Mouse (Mus musculus): ENCODE results near the gene Hpcal1.
"Not testable (repeated sequence)": the region's sequence is repeated elsewhere in the genome, so short reads cannot be mapped to it uniquely, and the experiment has no call there.

Hpcal1 gene

DNA sequence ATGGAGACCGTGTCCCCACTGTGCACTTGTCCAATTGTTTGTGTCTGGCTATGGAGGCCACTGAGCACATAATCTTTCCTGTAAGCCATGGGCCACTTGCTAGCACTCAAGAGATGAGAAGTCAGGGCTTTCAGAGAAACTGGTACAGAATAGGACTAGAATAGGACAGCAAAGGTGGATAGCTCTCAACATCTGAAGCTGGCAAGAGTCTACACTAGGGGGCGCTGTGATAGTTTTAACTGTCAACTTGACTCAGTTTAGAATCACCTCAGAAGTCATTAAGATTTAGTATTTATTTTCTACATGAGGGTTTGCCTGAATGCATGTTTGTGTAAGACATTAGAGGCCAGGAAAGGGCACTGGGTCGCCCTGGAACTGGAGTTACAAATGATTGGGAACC, 98.8 kb downstream of the Hpcal1 start:
- DNase-seq (ENCODE audit: low spot score in 2 of 2), result no peak

DNA sequence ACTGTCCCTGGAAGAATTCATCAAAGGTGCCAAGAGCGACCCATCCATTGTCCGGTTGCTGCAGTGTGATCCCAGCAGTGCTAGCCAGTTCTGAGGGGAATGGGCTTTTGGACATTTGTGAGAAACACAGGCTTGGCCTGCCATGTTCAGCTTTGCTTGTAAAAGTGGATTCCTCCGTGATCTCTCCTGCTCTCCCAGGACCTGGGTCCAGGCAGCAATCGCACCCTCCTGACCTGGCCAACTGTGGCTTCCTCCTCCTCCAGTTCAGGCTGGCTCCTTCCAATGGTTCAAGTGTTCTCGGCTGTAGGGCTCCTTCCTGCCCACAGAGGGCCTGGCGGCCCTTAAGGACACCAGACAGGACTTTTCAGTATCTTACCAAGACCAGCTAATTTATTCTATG, 100.5 kb downstream of the Hpcal1 start:
- no peak for DNase-seq (ENCODE audit: low spot score in 2 of 2)

DNA sequence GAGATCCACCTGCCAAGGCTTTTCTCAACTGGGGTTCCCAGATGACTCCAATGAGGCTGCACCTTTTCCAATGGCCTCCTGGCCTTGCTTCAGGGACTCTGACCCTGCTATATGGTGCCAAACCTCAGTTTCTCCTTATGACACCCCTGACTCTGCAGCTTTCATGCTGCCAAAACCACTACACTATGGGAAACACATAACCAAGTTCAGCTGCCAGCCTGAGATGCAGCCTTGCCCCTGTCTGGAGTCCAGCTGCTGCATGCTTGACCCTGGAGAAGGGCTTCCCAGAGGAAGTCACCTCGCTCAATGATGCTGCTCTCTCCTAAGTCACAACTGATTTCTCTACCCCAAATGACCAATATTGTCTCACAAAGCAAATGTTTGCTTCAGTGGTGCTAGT, 102.1 kb downstream of the Hpcal1 start:
- no peak for DNase-seq (ENCODE audit: low spot score in 2 of 2)

DNA sequence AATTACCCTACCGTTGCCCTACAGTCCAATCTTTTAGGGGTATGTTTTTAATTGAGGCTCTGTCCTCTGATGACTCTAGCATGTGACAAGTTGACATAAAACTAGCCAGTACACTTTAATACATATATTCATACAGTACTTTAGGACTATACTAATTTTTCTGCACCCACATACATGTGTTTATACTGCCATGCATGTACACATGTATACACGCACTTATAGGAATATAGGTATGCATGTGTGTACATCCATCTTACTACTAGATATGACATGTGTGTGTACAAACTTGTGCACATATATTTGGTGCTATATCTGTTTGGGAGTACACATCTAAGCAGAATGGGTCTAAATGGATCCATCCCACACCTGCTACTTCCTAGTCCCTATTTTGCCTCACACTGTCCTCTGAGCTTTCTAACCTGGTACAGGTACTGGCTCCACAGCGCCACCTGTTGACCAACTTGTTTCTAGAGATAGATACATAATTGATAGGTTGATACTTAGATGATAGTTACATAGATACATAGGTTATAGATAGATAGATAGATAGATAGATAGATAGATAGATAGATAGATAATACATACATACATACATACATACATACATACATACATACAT, 105.1 kb downstream of the Hpcal1 start:
- DNase-seq (ENCODE audit: low spot score in 2 of 2), result peak; percentile 34 to 68

DNA sequence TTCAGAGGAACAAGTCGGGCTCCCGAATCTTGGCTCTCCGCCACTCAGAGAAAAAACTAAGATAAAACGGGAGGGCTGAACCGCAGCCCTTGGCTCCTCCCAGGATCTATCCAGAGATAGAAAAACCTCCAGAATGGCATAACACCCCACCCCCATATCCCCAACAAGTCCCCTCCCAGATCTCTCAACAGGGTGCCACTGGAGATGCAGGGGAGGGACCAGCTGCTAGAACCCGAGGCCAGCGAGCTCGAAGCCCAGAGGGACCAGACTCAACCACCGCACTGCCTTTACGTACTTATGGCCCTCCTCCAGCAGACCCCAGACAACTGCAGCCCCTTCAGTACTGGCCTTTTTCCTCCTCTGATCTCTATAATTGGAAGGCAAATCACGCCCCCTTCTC, 107.6 kb downstream of the Hpcal1 start:
- DNase-seq (ENCODE audit: low spot score in 2 of 2), result not testable (repeated sequence)

DNA sequence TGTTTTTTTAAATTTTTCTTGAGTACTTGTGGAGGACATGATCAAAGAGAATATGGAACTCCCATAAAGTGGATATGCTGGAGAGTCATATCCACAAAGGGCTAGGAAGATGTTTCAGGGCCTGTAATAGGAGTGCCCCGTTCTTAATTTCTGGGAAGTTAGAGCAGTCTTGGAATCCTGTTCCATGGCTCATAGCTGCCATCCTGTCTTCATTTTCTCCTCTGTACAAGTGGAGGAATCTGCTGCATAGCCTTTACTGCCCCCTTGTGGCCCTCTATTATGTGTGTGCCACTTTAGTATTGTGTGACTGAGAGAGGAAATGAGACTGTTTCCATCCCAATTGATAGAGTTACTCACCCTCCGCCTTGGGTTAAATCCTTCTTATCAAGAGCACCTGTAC, 117.9 kb downstream of the Hpcal1 start:
- DNase-seq (ENCODE audit: low spot score in 2 of 2), result peak; percentile 40 to 50

DNA sequence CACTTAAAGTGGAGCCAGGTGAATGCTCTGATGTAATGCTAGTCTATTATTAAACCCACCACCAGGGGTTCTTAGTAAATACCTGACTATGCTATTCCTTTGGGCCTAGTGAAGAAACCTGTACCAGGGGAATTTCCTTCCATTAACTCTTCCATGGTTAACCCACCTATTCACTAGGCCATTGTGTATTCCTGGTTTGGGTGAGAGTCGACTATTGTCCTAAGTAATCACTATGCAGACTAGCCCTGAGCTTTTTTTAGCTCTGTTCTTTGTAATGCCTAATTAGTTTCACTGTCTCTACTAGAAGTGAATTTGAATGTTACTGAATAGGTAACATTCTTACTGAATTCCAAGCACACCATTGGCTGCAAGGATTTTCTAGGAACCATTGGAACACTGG, 144.6 kb downstream of the Hpcal1 start:
- DNase-seq (ENCODE audit: low spot score in 2 of 2), result not testable (repeated sequence)

All from urinary bladder, postnatal 36 days (tissue).